Mouse (Mus musculus): ENCODE measurements around the gene Zfp207. TPM values are rescaled to one million over a fixed set of nuclear protein-coding genes. Genes with fewer than 3 reads are reported as not detected.

Zfp207 gene
- total RNA-seq, 2 experiments from 2014 or later: 152 to 164 TPM

Other genes with a start within 250 kb of the Zfp207 start
- gene Tefm, start 241.1 kb upstream of the Zfp207 start, total RNA-seq (2021): 10 to 100 TPM; 10.7 to 10.8 TPM
- gene Adap2, start 229.2 kb upstream of the Zfp207 start, total RNA-seq (2021): 1 to 10 TPM; 8.5 to 9.7 TPM
- gene Rnf135, start 199.4 kb upstream of the Zfp207 start, total RNA-seq (2021): 1 to 10 TPM; 3.3 to 4.1 TPM
- 10 to 100 TPM; 62.2 to 64.0 TPM for gene Rhot1, start 174.3 kb upstream of the Zfp207 start, total RNA-seq (2021)
- 10 to 100 TPM; 18.9 to 19.6 TPM for gene Rhbdl3, start 82.4 kb upstream of the Zfp207 start, total RNA-seq (2021)
- gene 5730455P16Rik, start 5.2 kb upstream of the Zfp207 start, total RNA-seq (2021): 10 to 100 TPM; 43.5 to 46.0 TPM
- gene Psmd11, start 45.3 kb downstream of the Zfp207 start, total RNA-seq (2021): 100 to 1,000 TPM; 106 to 116 TPM
- gene Cdk5r1, start 93.7 kb downstream of the Zfp207 start, total RNA-seq (2021): 100 to 1,000 TPM; 277 to 285 TPM